Mouse (Mus musculus): Measurements from ENCODE around the gene Fahd2a.

Gene Fahd2a

DNA sequence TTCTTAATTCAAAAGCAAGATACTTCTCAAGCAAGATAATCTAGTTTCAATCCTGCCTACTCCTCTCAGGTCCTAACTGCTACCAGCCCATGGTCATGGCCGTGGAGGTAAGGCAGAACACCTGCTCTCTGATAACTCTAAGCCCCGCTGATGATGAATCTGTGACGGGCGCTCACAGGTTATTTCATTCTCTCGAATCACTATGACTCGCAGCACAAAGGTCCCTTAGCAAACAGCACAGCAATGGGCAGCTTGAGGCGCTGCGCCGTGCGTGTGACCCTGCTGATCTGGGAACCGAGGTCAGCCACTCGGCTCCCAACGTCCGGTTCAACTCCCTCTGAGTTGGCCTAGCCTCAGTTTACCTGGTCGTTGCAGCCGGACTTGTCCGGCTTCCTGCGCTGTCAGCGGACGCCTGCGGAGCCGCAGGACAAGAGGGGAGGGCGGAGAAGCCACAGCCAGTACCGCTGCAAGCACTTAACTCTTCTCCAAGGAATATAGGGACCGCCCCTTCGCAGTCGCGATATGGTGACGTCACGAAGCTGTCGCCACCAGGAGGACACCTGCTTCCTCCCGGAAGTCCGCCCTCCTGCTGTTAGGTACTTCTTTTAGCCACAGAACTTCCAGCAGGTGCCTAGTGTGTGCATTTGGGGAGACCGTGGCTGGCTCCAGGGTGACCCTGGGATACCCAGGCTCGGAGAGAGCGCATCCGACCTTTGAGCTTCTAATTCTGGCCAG lies at the start of gene Fahd2a:
Gene Fahd2a, minus strand, starts transcription at position 511 of the 735 bp plus-strand sequence.
- peak; percentile 96 for DNase-seq (ENCODE audit: low read depth, low spot score)

DNA sequence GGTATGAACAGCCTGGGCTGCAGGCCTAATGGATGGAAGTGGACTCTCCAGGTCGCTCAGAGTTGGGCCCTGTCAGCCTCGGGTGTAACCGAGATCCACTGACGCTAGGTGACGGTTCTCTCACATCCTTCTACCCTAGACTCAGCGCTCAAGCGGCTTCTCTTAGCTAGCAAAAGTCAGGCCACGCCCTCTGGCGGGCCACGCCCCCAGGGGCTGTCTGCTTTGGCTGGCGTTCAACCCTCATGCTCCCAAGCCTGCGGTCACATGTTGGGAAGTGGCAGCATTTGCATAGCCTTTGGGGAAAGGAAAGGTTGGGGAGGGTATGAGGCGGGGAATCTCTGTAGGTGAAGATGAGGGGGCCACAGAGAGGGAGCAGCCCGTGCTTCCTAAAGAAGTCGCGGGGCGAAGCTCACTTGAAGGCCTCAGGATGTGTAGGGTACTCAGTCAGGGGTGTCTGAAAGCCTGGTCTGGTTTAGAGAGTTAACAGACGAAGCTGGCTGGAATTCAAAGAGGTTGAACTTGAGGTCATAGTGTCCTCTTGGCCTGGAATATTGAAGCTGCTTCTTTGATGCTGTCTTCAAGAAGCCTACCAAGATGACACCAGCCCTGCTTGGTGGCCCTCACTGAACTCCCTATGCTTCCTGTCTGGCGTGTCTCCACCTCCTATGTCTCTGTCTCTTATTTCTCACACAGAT lies 40.3 kb upstream of the Fahd2a start:
- DNase-seq (ENCODE audit: low read depth, low spot score) = no peak

DNA sequence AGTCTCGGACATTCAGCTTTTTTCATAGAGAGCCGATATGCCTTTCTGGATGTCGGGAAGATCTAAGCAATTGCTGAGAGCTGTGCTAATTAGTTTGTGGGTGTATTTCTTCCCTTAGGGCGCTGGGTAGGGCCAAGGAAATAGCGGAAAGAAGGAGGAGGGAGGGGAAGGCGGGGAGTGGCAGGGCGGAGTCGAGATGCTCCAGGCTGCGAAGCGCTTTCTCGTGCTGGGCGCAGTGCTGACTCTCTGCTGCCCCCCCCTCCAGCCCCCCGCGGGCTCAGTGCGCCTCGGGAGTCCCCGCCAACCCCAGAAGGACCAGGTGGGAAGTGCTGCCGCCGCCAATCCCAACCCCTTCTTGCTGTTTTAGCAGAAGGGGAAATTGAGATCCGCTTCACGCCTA lies 38.6 kb upstream of the Fahd2a start:
- no peak for DNase-seq (ENCODE audit: low read depth, low spot score)

DNA sequence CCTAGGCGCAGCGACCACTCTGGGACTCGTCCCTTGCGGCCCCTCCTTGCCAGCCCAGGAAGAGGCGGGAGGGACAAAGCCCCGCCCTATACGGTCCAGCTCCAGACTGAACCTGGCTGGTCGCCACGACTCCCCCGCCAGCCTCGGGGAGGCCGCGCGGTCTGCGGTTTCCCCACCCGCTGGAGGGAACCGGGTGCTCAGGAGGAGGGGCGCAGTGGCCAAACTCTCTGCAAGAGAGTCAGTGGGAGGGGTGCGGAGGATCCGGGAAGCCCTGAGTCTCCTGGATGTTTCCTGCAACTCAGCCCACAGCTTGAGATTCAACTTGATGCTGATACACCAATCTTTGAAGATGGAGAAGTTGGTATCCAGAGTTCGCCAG lies 38.2 kb upstream of the Fahd2a start:
- no peak for DNase-seq (ENCODE audit: low read depth, low spot score)

DNA sequence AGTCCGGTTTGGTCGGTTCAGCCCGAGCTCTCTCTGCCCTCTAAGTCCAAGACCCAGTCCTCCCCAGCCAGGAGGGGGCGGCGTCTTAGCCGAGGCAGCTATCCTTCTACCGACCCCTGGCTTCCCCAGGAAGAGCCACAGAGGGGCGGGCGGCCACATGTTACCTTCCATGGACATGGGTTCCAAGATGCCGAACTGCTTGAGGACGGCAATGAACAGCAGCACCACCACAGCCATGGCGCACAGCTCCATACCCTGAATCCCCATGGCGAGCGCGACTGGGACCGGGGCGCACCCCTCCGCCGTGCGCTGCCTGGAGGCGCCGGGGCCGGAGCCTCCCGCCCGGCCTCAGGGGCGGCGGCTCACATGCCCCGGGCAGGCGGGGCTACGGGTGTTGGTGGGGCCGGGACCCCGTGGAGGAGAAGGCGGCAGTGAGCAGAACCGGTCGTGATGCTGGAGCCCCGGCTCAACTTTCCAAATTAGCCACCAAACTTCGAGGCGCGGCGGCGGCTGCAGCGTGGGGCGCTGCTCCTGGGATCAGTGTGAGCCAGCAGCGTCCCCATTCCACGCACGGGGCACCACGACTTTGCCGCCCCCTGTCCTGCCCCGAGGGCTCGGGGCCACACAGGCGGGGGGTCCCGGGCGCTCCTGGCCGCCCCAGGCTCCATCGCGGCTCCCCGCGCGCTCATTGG lies 37.6 kb upstream of the Fahd2a start:
- DNase-seq (ENCODE audit: low read depth, low spot score) = no peak

DNA sequence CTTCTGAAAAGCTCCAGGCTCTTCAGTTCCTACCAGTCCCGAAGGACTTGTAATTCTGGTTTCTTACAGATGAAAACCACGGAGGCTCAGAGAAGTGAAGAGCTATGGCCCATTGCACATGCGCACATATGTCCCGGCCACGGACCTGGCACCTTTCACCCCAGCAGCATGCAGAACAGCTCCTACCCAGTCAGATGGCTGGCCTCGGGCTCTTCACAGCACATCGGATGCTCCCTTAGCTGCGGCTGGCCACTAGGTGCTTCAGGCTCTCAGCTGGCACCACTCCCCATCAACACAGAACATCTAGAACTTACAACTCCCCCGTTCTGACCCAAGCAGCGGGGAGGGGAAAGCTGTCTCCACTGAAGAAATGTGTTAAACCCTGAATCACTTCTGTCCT lies 35.4 kb upstream of the Fahd2a start:
- DNase-seq (ENCODE audit: low read depth, low spot score) = no peak

DNA sequence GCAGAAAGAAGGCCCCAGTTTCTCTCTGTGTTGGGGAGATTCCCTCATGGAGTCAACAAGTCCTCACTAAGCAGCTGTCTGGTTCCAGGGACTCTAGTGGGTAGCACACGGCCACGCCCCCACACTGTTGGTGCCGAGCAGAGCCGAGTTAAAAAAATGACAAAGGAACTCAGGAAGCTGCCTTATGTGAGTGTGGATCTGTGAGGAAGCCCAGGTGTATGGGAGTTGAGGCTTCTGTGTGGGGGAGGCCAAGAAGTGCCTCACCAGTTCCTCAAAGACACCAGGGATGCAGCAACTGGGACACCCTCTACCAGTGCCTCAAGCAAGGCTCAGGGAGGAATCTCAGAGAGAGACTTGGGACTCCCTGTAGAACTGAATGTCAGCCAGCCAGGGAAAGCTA lies 34.8 kb upstream of the Fahd2a start:
- DNase-seq (ENCODE audit: low read depth, low spot score) = no peak

DNA sequence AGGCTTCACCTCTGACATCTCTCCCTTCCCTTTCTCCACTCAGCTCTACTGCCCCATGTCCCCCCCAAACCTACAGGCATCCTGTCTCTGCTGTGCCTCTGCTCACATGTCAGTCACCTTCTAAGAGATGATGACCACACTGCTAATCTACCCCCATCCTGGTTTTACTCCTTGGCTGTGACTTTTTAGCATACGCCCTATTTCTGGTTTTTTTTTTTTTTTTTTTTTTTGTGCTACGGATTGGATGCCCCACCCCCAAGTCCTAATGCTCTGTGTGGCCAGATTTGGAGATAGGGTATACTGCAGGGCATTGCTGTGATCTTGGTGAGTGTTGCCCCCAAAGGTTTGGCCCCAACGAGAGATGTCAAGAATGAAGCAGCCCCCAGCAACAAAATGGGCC lies 27.9 kb upstream of the Fahd2a start:
- no peak for DNase-seq (ENCODE audit: low read depth, low spot score)

DNA sequence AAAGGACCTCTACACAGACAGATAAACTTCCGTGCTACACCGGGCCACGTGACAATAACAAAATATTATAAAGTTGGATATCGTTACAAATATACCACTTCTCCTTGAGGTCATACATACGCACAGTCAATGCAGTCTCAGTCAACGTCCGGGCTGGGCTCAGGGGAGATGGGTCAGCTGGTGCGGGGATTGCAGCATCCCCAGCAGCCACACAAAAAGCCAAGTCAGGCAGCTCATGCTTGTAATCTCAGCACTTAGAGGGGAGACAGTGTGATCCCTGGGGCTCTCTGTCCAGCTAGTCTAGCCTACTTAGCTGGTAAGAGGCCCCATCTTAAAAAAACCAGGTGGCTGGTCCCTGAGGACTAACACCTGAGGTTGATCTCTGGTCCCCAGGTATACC lies 26.9 kb upstream of the Fahd2a start:
- no peak for DNase-seq (ENCODE audit: low read depth, low spot score)

DNA sequence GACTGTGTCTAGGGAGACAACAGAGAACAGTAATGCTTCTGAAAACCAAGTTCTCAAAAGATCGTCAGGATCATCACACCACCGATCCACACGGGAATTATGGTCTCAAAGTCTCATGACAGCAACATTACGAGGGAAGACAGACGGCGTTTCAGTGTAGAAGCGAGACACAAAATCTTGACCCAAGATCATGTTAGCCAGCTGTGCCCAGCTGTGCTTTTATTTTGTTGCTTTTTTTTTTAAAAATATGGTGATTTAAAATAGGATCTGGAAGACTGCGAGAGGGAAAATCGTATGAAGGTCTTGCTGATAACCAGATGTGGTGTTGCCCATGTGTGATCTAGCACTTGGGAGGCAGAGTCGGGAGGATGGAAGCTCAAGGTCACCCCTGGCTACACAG lies 26.3 kb upstream of the Fahd2a start:
- DNase-seq (ENCODE audit: low read depth, low spot score) = no peak

DNA sequence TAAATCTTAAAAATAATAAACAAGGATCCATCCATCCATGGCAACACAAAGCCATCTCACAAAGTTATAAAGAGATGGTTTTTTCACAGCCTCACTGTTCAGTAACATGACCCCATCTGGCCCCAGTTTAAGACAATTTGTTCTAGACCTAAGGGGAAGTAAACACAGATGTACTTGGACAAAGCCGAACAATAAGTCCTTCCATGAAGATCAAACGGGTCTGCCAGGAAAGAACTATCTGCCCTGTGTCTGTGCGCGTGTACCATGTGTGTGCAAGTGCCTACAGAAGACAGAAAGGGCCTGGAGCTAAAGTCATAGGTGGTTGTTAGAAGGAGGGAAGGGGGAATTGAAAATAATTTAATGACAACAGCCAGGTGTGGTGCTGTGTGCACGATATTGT lies 25.8 kb upstream of the Fahd2a start:
- no peak for DNase-seq (ENCODE audit: low read depth, low spot score)

DNA sequence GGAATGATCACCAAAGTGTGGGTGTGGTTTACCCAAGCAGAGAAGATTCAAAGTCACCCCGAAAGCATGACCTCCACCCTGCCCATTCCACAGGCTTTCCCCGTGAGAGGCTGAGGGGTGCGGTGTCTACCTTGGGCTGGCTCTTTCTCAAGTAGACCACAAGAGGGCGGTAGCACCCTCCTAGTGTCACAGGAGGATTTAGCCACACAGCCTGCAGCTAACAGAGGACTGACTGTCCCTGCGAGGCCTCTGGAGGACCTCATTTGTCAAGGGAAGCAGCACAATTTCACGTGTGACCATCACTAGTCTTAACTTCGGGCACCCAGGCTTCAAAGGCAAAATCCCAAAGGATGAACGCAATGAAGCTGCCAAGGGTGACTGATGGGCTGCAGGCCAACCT lies 17.9 kb upstream of the Fahd2a start:
- peak; percentile 69 for DNase-seq (ENCODE audit: low read depth, low spot score)

DNA sequence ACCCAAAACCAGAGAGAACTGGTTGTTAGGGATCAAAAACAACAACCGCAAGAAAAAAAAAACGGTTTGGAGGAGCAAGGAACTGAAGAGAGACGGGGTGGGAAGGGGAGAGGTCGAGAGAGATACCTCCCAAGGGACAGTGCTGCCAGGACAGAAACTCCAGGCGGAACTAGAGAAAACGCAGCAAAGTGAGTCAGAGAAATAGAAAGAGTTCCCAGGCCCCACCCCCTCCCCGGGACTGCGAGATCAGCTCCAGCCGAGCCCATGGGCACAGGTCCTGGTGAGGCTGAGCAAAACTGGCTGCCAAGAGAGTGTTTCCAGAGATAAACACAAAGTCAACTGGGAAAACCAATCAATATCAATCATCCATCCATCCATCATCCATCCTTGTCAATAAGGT lies 17.0 kb upstream of the Fahd2a start:
- DNase-seq (ENCODE audit: low read depth, low spot score) = no peak

DNA sequence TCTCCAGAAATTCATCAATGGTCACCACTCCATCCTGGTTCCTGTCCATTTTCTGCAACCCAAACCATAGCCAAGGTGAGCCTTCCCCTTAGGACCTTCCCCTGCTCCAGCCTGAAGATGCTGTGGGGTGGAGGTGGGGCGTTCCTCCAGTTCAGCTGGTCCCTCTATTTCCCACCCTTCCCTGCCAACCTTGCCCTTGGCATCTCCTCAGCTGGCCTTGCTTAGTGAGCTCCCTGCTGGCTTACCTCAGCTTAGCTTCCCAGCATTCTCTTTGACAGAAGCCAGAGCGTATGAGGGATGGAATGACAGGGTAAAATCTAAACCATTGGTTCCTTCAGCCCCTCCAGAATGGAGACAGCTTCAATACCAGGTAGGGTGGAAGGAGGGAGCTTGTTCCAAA lies 15.0 kb upstream of the Fahd2a start:
- DNase-seq (ENCODE audit: low read depth, low spot score) = no peak

DNA sequence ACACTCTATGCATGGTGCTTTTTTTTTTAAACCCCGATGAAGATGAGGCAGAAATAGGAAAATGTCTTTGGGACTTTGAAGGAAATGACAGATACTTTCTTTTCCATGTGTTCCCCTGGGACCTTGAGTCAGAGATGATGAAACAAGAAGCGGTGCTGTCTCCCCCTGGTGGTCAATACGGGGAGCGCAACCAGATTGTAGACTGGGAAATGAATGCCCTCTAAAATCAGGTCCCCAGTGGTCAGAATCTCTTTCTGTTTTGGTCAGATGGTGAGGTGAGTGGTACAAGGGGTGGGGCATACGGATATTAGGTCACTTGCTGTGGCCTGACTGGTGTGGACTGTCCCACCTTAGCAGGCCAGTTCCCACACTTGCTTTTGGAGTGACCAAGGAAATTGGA lies 9.4 kb upstream of the Fahd2a start:
- DNase-seq (ENCODE audit: low read depth, low spot score) = peak; percentile 73

DNA sequence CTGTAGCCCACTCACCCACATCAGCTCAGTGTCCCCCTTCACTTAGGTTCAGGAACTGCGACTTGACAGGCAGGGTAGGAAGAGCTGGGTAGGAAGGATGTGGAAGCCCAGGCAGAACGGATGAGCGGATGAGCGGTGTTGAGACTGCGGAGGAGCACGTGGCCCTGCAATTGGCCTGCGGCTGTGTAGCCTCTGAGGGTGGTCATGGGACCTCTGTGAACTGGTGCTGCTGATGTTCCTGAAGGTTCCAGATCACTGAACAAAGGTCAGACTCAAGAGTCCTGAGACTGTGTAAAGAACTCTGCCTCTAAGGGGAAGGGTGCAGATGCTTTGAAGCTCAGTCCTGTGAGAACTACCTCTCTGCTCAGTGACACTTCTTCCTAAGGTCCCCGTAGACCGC lies 8.8 kb upstream of the Fahd2a start:
- DNase-seq (ENCODE audit: low read depth, low spot score) = no peak

DNA sequence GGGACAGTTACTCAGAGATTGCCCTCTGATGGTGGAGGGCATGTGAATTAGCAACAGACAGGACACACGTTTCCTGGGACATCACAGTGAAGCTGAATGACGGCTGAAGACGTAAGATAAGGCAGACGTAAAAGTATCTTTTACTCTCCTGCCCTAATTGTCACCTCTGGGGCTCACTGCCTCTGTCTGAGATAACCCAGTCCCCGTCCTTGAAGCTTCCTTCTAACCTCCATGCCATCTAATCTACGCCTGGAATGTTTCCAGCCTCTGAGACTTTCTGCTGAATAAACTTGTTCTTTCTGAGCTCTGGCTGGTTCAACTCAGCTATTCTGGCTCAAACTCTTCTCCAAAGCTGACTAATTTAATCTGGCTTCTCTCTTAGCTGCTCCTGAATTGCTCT lies 7.4 kb upstream of the Fahd2a start:
- DNase-seq (ENCODE audit: low read depth, low spot score) = no peak

DNA sequence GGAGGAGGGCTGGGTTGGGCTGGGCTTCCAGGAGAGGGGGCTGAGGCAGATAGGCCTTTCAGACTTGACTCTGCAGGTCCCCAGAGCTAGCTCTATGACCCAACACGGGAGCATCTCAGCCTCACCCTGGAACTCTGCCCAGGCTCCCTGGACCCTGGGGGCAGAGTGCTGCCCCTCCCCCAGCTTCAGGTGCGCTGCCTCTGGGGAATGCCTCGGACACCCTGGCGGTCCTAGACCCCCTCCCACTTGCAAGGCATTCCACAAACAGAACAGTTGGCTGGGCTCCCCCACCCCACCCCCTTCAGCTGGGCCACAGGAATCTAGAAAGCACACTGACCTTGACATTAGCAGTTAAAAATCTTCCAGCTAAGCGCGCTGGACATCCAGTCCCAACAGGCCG lies 5.3 kb upstream of the Fahd2a start:
- DNase-seq (ENCODE audit: low read depth, low spot score) = no peak

DNA sequence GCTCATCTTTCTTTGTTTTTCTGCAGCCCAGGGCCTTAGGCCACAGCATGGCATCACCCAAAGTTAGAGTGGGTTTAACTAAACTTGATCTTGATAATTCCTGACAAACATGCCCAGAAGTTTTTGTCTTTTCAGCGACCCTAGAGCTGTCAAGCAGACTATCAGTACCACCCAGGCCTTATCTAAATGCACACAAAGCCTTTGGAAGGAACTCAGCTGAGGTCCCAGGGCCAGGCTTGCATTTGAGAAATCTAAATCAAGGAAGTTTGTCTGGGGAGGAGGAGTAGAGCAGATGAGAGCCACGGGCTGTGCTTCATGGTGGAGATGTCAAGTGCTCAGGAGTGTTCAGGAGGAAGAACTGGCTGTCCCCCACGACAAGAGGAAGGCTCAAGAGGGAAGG lies 2.5 kb upstream of the Fahd2a start:
- DNase-seq (ENCODE audit: low read depth, low spot score) = no peak

DNA sequence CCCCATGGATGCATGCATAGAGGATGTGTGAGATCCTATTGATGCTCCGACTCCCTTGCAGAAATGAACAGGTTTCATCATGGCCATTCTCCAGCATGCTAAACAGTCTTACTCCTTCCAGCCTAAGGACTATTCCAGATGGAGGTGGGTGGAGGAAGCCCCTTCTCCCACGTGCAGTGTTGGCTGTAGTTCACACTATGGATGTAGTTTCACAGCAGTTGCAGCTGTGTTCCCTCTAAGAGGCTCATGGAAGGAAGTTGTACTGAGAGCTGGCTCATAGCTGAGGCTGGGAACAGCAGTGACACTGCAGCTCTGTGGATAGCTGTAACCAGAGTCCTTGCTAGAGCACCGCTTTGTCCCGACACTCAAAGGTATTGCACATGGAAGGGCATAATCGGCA lies 6.7 kb downstream of the Fahd2a start:
- no peak for DNase-seq (ENCODE audit: low read depth, low spot score)

DNA sequence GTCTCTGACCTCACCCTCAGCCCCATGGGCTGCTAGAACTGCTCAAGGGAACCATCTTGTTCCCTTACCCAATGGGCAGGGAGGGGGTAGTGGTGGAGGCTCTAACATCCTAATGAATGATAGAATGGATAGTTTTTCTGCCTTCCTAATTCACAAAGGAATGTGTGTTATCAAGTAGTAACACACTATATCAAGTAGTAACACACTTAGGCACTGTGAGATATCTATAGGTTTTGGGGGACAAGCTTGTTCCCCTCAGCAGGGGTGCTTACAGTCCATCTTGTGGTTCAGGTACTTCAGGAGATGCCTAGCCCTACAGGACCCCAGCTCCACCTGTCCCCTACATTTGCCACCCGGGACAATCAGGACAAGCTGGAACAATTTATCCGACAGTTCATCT lies 8.8 kb downstream of the Fahd2a start:
- no peak for DNase-seq (ENCODE audit: low read depth, low spot score)

DNA sequence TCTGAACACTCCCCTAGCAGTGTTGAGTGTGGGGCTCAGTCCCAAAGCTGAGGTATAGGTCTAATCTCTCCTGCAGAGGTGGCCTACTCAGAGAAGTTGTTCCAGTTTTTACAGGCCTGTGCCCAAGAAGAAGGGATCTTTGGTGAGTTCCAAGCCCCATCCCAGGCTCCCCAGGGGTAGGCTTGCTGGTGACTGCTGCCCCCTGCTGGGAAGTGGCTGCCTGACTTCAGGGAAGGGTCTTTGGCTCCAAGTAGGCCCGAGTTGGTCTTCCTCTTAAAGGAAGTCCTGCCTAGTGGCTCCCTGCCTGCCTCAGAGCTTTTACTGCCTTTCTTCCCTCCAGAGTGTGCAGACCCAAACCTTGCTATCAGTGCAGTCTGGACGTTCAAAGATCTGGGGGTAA lies 9.2 kb downstream of the Fahd2a start:
- peak; percentile 37 for DNase-seq (ENCODE audit: low read depth, low spot score)
